Mouse (Mus musculus): Measurements from ENCODE around the gene Atg4c. TPM values are rescaled to one million over a fixed set of nuclear protein-coding genes. Genes with fewer than 3 reads are reported as not detected.

The Atg4c gene
- total and polyA plus RNA-seq, 3 experiments = 1.2 to 2.3 TPM; not detected in 1

DNA sequence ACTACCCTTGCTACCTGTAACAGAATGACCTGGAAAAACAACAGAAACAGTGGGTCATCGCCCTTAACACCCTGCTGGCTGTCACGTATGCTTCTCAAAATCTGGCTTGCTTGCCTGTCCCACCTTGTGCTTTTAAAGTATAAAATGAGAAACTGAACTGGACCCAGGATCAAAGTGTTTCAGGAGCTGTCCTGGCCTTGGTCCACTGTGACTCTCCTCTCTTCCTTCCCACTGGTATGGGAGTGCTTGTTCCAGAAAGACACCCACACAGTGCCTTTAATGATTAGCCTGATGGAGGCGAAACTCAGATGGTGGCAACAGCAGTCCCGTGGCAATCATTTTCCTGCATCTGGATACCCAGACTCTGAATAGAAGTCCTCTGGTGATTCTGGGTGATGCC, 9.1 kb upstream of the Atg4c start:
- no peaks in the 10 kb centered on the region; a peak in 2 of 4 replicates for H3K4me1 ChIP-seq (ENCODE audit: control insufficient read depth in 1 of 2, insufficient read depth in 2 of 2, low read length in 2 of 2)
- TF ChIP-seq ETS1 (IDR thresholded peaks at IDR 0.05; ENCODE audit: low read depth, low read length) = no peak
- no peak for TF ChIP-seq POLR2AphosphoS5 (IDR thresholded peaks at IDR 0.05; ENCODE audit: borderline replicate concordance, low read depth, low read length)
- TF ChIP-seq NELFE (IDR thresholded peaks at IDR 0.05; ENCODE audit: low read depth, low read length) = no peak
- no peak for TF ChIP-seq ELF1 (IDR thresholded peaks at IDR 0.05; ENCODE audit: low read depth, low read length)
- no peak for TF ChIP-seq EP300 (IDR thresholded peaks at IDR 0.05; ENCODE audit: low read depth in 1 of 2, low read length in 2 of 2)
- TF ChIP-seq E2F4 (IDR thresholded peaks at IDR 0.05; ENCODE audit: borderline replicate concordance, low read depth, low read length) = no peak
- TF ChIP-seq MAFK (IDR thresholded peaks at IDR 0.05; ENCODE audit: borderline replicate concordance, low read depth, low read length) = no peak
- TF ChIP-seq JUND (IDR thresholded peaks at IDR 0.05; ENCODE audit: low read depth, low read length) = no peak
- TF ChIP-seq ZNF384 (IDR thresholded peaks at IDR 0.05; ENCODE audit: low read depth, low read length) = no peak
- TF ChIP-seq USF2 (IDR thresholded peaks at IDR 0.05; ENCODE audit: borderline replicate concordance in 1 of 2, insufficient read depth in 1 of 2, low read depth in 1 of 2, low read length in 2 of 2) = no peak
- TF ChIP-seq TCF12 (IDR thresholded peaks at IDR 0.05; ENCODE audit: low read depth, low read length) = no peak
- no peak for TF ChIP-seq CHD2 (IDR thresholded peaks at IDR 0.05; ENCODE audit: low read length)
- no peak for TF ChIP-seq HCFC1 (IDR thresholded peaks at IDR 0.05; ENCODE audit: low read depth, low read length)
- no peak for TF ChIP-seq RCOR1 (IDR thresholded peaks at IDR 0.05; ENCODE audit: low read depth, low read length)
- H3K27me3 ChIP-seq (ENCODE audit: control insufficient read depth in 1 of 2, insufficient read depth in 2 of 2, low read length in 2 of 2) = no peaks in the 10 kb centered on the region; a peak in 1 of 4 replicates
- H3K4me3 ChIP-seq (ENCODE audit: control insufficient read depth in 1 of 2, insufficient read depth in 1 of 2, low read depth in 2 of 2, low read length in 2 of 2) = no peak overlapping the region
- no peaks in the 10 kb centered on the region for H3K36me3 ChIP-seq (ENCODE audit: control insufficient read depth in 1 of 2, insufficient read depth in 2 of 2, low read length in 2 of 2)
- H3K9ac ChIP-seq (ENCODE audit: control insufficient read depth, low read depth, low read length, poor library complexity, severe bottlenecking) = no peak overlapping the region
- no peaks in the 10 kb centered on the region for H3K9me3 ChIP-seq (replicated peaks; ENCODE audit: insufficient read depth, low read length)
- H3K79me2 ChIP-seq (ENCODE audit: control insufficient read depth, insufficient read depth, low read length, poor library complexity) = no peaks in the 10 kb centered on the region
- H3K27ac ChIP-seq (ENCODE audit: control insufficient read depth, low read depth, low read length) = no peak overlapping the region
- DNase-seq (ENCODE audit: low read depth, low spot score) = no peak

- DNase-seq (ENCODE audit: low read depth, low spot score) = no peak
- H3K27ac ChIP-seq (ENCODE audit: control insufficient read depth, low read depth, low read length) = no peak overlapping the region
- H3K4me3 ChIP-seq (ENCODE audit: control insufficient read depth in 1 of 2, insufficient read depth in 1 of 2, low read depth in 2 of 2, low read length in 2 of 2) = no peak overlapping the region
- no peaks in the 10 kb centered on the region; a peak in 2 of 4 replicates for H3K4me1 ChIP-seq (ENCODE audit: control insufficient read depth in 1 of 2, insufficient read depth in 2 of 2, low read length in 2 of 2)
- no peaks in the 10 kb centered on the region for H3K36me3 ChIP-seq (ENCODE audit: control insufficient read depth in 1 of 2, insufficient read depth in 2 of 2, low read length in 2 of 2)
- no peaks in the 10 kb centered on the region for H3K79me2 ChIP-seq (ENCODE audit: control insufficient read depth, insufficient read depth, low read length, poor library complexity)
- no peaks in the 10 kb centered on the region; a peak in 1 of 4 replicates for H3K27me3 ChIP-seq (ENCODE audit: control insufficient read depth in 1 of 2, insufficient read depth in 2 of 2, low read length in 2 of 2)
- no peak for TF ChIP-seq USF1 (IDR thresholded peaks at IDR 0.05; ENCODE audit: low read depth, low read length)
- no peak for TF ChIP-seq MYB (IDR thresholded peaks at IDR 0.05; ENCODE audit: low read depth, low read length)
- TF ChIP-seq ETS1 (IDR thresholded peaks at IDR 0.05; ENCODE audit: low read depth, low read length) = no peak
- no peak for TF ChIP-seq CHD1 (IDR thresholded peaks at IDR 0.05; ENCODE audit: low read depth, low read length)
- no peak overlapping the region for H3K9ac ChIP-seq (ENCODE audit: control insufficient read depth, low read depth, low read length, poor library complexity, severe bottlenecking)
- H3K9me3 ChIP-seq (replicated peaks; ENCODE audit: insufficient read depth, low read length) = no peaks in the 10 kb centered on the region
Observed at GRCm38 (mm10) chr4:99185305-99185704, 8.4 kb upstream of the Atg4c start.
